Comparison of ENCODE assay signal across 2 mouse cellular contexts in the genomic region with DNA sequence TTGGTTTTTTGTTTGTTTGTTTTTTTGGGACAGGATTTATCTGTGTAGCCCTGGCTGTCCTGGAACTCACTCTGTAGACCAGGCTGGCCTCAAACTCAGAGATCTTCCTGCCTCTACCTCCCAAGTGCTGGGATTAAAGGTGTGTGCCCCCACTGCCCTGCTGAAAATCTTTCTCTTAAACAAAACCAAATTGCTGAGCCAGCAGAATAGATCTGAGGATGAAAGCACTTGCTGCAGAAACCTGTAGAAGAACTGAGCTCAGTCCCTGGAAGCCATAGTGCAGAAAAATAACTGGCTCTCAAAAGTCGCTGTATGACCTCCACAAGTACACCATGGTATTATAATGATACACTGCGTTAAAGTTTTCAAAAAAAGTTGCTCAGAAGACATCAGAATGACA.
TF ChIP-seq lines count a peak whose summit lies in the region.

No protein-coding gene starts in this region.

TF ChIP-seq in CH12.LX, 34 proteins besides CTCF, POLR2A, EP300 and RAD21 (continued from another document):
- peak; percentile 52; the same call in 1 of the 2 replicates for TF ChIP-seq MAFK (IDR thresholded peaks at IDR 0.05; ENCODE audit: insufficient replicate concordance, low read length)

TF ChIP-seq in ES-E14, 5 proteins besides CTCF, POLR2A, EP300 and RAD21 (continued from another document):
- peak; percentile 63; the same call in 1 of the 2 replicates for TF ChIP-seq MAFK (IDR thresholded peaks at IDR 0.05; ENCODE audit: insufficient read depth, low read depth, low read length)
- no peak for TF ChIP-seq CHD2 (IDR thresholded peaks at IDR 0.05; ENCODE audit: low read depth, low read length)
